Mouse (Mus musculus) B cell, adult 2 months (primary cell): ENCODE results near the gene Llgl1.

ENCODE experiments used
- DNase-seq, 2 experiments: peaks; one replicate each; pipeline ENCODE4 v3.0.0; 2022

Gene Llgl1

DNA sequence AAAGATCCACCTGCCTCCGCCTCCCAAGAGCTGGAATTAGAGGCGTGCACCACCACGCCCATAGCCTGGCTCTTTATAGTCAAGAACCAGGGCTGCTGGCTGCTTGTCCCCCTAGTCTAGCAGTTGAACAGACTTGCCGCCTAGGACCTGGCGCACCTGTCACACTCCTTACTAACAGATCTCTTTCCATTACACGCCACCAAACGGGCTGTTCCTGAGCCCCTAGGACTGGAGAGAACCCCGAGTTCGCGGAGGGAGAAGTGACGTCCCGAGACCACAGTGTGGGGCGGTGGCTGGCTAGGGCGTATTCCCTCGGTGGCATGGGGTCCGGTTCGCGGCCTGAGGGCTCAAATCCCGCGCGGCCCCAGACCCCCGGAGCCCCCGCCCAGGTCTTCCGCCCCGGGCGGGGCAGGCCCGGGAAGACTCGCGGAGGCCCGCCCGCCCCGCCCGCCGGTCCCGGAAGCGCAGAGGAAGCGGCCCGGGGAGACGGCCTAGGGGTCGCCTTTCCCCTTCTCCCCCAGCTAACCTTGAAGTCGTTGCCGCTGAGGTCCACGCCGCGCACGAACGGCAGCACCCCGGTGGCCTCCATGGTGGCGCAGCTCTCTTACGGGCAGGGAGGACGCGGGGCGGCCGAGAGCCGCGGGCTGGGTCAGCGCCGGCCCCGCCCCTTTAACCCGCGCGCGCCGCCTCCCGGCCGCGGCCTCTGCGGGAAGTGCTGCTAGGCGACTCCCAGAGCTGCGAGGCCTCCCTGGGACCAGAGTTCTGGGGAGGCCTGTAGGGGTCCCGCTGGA is 27.3 kb downstream of the Llgl1 start, which contains the start of gene Flii:
Flii (minus strand) TSS at position 663 of the 791 bp plus-strand sequence.
- DNase-seq = peak; percentile 86 to 88

DNA sequence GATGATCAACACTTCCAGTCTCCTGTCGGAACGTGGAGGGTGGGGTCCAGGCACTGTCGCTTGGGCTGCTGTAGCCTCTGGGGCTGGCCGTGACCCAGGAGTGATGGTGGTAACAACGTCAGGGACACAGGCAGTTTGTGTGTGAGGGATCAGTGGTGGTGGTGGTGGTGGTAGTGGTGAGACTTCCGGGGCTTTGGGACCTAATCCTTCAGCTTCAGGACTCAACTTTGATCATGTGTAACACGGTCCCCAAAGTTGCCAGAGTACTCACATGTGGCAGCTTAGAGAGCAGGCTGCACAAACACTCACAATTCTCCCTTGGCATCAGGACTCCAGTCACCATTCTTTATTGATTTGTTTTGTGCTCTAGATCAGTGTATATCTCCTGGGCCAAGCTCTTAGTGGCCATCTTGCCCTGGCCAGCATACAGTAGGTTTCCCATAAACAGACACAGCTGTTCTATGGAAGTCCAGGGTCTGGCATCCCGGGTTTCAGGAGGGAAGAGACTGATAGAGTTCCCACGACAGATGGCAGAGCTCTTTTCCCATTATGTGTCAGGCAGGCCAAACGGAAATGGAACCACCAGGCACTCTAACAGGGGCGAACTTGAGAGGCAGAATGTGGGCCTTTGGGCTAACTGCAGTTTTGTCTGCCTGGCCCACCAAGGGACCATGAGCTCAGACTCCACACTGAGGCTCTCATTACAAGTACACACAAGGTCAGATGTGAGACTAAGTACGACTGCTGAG is 28.0 kb downstream of the Llgl1 start:
- DNase-seq = no peak

DNA sequence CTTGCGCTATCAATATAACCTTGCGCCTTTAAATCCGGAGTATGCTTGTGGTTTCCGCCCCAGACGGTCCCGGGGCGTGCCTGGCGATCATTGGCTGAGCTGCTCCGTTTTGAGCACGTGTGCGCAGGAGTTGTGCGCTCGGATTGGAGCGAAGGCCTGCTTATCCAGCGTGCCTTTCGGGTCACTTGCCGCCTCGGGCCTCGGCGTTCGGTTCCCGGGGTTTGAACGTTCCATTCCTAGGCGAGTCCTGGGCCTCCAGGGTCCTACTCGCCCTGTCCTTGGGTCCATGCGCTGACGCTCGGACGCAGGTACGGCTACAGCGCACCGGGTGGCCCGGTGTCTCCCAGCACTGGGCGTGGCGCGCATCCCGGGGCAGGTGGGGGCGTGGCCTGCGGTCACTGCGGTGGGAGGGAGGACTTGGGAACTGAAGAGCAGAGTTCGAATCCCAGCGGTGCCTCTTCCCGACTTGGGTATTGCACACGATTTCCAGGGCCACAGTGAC is 28.8 kb downstream of the Llgl1 start, which contains the start of gene Mief2:
Mief2 (plus strand) TSS at position 139 of the 502 bp plus-strand sequence.
- DNase-seq = peak; percentile 90 to 93

DNA sequence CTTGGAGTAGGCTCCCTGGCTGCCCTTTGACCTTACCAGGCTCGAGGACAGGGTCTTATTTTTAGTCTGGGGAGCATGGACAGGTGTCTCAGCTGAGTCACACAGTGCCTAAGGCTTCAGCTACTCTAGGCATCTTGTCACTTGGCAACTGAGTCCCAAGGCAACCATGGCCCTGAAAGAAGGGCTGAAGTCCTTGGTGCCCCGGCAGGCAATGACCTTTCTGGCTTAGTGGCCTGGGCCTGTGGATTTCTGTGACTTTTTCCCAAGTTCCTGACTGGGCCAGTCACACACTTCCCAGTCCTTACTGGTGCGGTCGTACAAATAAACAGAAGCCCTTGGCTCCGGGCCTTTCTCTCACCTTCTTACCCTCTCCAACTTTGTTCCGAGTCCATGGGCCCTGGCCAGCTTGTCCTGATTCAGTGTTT is 29.7 kb downstream of the Llgl1 start:
- DNase-seq = no peak

DNA sequence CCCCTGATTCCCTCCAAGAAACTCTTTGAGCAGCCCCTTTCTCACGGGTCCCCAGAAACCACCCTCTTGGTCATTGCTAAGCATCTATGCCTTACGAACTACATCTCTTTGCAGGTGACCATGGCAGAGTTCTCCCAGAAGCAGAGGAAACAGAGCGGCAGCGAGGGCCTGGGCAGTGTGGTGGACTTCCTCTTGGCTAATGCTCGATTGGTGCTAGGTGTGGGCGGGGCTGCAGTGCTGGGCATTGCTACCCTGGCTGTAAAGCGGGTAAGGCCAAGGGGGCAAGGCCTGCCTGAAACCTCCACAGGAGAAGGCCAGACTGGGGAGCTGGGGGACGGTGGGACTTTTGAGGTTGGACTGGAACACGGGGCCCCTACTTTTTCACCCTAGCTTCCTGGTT is 30.6 kb downstream of the Llgl1 start:
- DNase-seq = no peak

DNA sequence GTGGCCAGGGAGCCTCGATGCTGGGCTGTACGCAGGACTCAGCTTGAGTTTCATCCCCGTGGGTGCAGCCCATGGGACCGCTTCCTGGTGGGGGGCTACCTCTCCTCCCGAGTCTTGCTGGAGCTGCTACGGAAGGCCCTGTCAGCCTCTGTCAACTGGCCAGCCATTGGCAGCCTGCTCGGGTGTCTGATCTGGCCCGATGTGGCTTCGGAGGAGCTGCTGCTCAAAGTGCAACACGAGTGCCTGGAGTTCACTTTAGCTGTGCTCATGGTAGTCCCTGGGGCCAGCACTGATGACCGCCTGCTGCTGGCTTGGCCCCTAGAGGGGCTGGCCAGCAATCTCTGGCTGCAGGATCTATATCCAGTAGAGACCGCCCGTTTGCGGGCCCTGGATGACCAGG is 31.7 kb downstream of the Llgl1 start:
- DNase-seq = no peak

DNA sequence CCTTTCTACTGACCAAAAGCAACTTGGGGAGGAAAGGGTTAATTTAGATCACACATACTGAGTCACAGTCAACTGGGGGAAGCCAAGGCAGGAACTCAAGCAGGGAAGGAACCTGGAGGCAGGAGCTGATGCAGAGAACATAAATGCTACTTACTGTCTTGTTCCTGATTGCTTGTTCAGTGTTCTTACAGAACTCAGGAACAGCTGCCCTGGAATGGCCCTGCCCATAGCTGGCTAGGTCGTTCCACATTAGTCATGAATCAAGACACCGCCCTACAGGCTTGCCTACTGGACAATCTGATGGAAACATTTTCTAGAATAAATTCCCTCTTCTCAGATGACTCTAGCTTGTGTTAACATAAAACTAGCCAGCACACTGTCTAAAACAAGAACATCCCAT is 34.7 kb downstream of the Llgl1 start:
- no peak for DNase-seq

DNA sequence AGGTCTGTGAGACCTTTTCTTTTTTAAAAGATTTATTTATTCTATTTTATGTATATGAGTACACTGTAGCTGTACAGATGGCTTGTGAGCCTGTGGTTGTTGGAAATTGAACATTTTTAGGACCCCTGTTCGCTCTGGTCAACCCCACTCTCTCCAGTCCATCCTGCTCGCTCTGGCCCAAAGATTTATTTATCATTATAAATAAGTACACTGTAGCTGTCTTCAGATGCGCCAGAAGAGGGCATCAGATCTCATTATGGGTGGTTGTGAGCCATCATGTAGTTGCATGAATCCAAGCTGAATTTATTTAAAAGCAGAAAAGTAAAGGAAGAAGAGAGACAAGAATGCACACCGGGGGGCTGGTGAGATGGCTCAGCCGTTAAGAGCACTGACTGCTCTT is 35.7 kb downstream of the Llgl1 start:
- DNase-seq = no peak

DNA sequence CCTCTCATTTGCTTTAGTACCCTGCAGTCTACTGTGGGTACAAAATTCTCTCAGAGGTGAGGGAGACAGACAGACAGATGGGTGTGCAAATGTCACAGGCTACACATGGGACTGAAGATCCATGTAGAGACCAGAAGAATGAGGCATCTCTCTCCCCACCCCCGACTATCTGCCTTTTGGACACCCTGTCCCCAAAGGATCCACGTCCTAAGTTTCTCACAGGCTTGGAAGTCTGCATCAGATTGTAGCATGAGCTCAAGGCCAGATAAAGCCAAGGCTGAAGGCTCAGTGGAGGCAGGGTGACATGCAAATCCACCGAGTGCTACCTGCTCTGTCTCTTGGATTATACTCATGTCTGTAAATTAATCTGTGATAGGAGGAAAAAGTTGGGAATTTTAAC is 37.0 kb downstream of the Llgl1 start:
- DNase-seq = no peak

DNA sequence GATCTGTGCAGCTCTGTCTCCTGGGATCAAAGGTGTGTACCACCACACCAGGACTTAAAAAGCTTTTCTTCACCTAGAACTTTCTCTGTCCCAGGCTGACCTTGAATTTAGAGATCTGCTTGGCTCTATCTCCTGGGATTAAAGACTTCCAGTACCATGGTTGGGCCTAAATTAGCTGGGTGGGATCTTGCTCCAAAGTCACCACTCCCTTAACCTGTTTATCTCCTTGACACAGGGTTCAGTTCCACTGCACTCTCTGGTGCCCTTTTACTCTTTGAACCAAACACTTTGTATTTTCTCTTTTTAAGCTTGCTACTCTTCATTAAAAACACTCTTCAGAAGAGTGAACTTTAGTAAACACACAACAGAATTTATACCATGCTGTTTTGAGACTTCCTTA is 37.9 kb downstream of the Llgl1 start:
- DNase-seq = no peak

DNA sequence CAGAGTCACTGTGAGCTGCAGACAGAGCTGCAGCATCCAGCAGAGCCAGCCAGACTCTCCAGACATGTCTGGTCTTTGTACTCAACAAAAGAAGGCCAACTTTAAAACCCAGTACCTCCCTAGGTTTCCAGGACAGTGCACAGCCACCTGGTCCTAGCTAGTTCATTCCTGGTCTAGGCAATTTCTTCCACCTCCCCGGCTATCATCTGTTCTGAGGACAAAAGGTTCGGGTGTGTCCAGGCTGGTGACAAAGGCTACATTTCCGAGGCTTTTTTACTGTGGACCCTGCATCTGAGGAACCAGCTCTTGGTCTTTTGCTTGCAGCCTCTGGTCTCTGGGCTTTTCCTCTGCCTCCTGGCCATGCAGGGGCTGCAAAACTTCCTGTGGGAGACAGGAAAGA is 40.8 kb downstream of the Llgl1 start:
- DNase-seq = no peak

DNA sequence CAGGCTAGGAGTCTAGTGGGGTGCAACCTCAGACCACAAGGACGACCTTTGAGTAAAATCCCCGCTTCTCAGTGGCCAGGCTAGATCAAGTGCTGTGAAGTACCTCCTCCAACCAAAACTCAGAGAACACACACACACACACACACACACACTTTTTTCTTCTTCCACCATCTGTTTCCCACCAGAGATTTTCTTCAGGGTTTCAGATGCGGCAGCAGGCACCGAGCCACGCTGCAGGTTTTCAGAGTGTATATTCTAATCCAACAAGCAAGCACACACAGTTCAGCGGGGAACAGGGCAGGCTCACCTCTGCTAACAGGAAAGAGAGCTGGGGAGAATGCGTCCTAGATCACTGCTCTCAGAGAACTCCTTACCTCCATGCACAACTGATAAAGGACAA is 56.0 kb downstream of the Llgl1 start:
- DNase-seq = no peak

DNA sequence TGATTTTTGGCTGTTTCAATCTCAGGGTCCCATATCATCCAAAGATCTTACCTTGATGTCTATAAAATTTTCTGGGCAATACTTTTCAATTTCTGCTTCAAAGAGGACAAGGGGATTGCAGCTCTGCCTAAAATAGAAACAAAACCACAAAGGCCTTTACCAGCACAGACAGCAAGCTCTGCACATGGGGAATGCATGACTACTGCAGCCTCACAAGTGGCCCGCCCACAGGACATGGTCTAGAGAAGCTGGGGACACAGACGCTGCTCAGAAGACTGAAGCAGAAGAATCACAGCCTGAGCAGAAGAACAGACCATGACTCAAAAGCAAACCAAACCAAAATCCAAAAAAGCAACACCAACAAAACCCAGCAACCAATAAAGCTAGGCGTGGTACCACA is 62.2 kb downstream of the Llgl1 start:
- no peak for DNase-seq
